Comparison of ENCODE assay signal across 8 mouse cellular contexts in the genomic region with DNA sequence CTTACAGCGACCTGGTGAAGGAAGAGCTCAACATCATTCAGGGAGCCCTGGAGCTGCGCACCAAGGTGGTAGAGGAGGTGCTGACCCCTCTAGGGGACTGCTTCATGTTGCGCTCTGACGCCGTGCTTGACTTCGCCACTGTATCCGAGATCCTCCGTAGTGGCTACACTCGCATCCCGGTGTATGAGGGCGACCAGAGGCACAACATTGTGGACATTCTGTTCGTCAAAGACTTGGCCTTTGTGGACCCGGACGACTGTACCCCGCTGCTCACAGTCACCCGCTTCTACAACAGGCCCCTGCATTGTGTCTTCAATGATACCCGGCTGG. TPM values are rescaled to one million over a fixed set of nuclear protein-coding genes. Genes with fewer than 3 reads are reported as not detected.
A peak's percentile ranks its signal among the peaks of the same experiment; 100 is the strongest.
DNase-seq lines count a peak whose midpoint lies in the region; ATAC-seq and TF ChIP-seq lines count a peak whose summit lies in the region.

No protein-coding gene starts in this region.

- H3K4me2 ChIP-seq in kidney, postnatal 0 days (ENCODE audit: low read length) = peak overlapping the region; percentile 95
- H3K4me2 ChIP-seq in embryonic facial prominence, embryonic 14.5 days (ENCODE audit: low read depth, low read length) = peak overlapping the region; percentile 100
- H3K4me2 ChIP-seq in intestine, embryonic 14.5 days (ENCODE audit: low read length) = peak overlapping the region; percentile 99
- H3K4me2 ChIP-seq in midbrain, postnatal 0 days (ENCODE audit: low read depth, low read length, poor library complexity, severe bottlenecking) = peak overlapping the region; percentile 93

- H3K4me1 ChIP-seq in kidney, postnatal 0 days (replicated peaks; ENCODE audit: insufficient read depth, low read length) = peaks cover 9% of the 10 kb centered on the region; the same call in 1 of the 2 replicates
- peaks cover 3% of the 10 kb centered on the region; the same call in 1 of the 2 replicates for H3K4me1 ChIP-seq in embryonic facial prominence, embryonic 14.5 days (ENCODE audit: control insufficient read depth, insufficient read depth, low read length)
- peaks cover 4% of the 10 kb centered on the region; the same call in 1 of the 2 replicates for H3K4me1 ChIP-seq in intestine, embryonic 14.5 days (replicated peaks; ENCODE audit: control insufficient read depth, insufficient read depth, low read length)
- peaks cover 8% of the 10 kb centered on the region; the same call in 1 of the 2 replicates for H3K4me1 ChIP-seq in midbrain, postnatal 0 days (ENCODE audit: insufficient read depth, low read length)
- H3K4me1 ChIP-seq in heart, adult 2 months (ENCODE audit: control insufficient read depth, insufficient read depth, low read length) = no peaks in the 10 kb centered on the region

- H3K9ac ChIP-seq in kidney, postnatal 0 days (ENCODE audit: low read depth, low read length) = no peak overlapping the region
- peak overlapping the region; percentile 69 for H3K9ac ChIP-seq in embryonic facial prominence, embryonic 14.5 days (ENCODE audit: low read depth, low read length)
- no peak overlapping the region for H3K9ac ChIP-seq in intestine, embryonic 14.5 days (ENCODE audit: low read length)
- peak overlapping the region; percentile 83 for H3K9ac ChIP-seq in midbrain, postnatal 0 days (replicated peaks; ENCODE audit: low read length, poor library complexity, severe bottlenecking)
- H3K9ac ChIP-seq in heart, adult 2 months (ENCODE audit: low read depth, low read length) = no peak overlapping the region

- no peak for ATAC-seq in kidney, postnatal 0 days (replicated peaks; ENCODE audit: low FRiP score, low read depth)
- 0 out of 2 replicates have a peak, but pooled peaks have one; percentile 9 for ATAC-seq in embryonic facial prominence, embryonic 14.5 days (ENCODE audit: low read depth)
- 0 out of 2 replicates have a peak, but pooled peaks have one; percentile 16 for ATAC-seq in intestine, embryonic 14.5 days (replicated peaks; ENCODE audit: low FRiP score, low TSS enrichment, low read depth)
- peak; percentile 1; the same call in 1 of the 2 replicates for ATAC-seq in midbrain, postnatal 0 days (ENCODE audit: low FRiP score)

- no peaks in the 10 kb centered on the region for H3K79me2 ChIP-seq in heart, adult 2 months (replicated peaks; ENCODE audit: control insufficient read depth, insufficient read depth, low read length)

- no peaks in the 10 kb centered on the region for H3K9me3 ChIP-seq in kidney, postnatal 0 days (replicated peaks; ENCODE audit: low read length)
- H3K9me3 ChIP-seq in embryonic facial prominence, embryonic 14.5 days (ENCODE audit: control insufficient read depth, low read length) = no peaks in the 10 kb centered on the region; the same call in 1 of the 2 replicates
- no peaks in the 10 kb centered on the region for H3K9me3 ChIP-seq in intestine, embryonic 14.5 days (ENCODE audit: control insufficient read depth, low read length)
- no peaks in the 10 kb centered on the region for H3K9me3 ChIP-seq in midbrain, postnatal 0 days (ENCODE audit: low read length)

- no peak overlapping the region for H3K27ac ChIP-seq in kidney, postnatal 0 days
- no peak overlapping the region for H3K27ac ChIP-seq in embryonic facial prominence, embryonic 14.5 days (replicated peaks; ENCODE audit: low read depth, low read length)
- H3K27ac ChIP-seq in intestine, embryonic 14.5 days (ENCODE audit: low read depth) = no peak overlapping the region
- peak overlapping the region; percentile 83 for H3K27ac ChIP-seq in midbrain, postnatal 0 days (ENCODE audit: low read depth, low read length)
- no peak overlapping the region for H3K27ac ChIP-seq in heart, adult 2 months

- WGBS in kidney, postnatal 0 days = 8% methylated on average over 17 of the region's 17 CpGs
- 12% methylated on average over 17 of the region's 17 CpGs for WGBS in embryonic facial prominence, embryonic 14.5 days
- WGBS in intestine, embryonic 14.5 days = 14% methylated on average over 17 of the region's 17 CpGs
- WGBS in midbrain, postnatal 0 days = 10% methylated on average over 17 of the region's 17 CpGs
- WGBS in heart, adult 2 months = 16% methylated on average over 17 of the region's 17 CpGs

- peak overlapping the region; percentile 54 for H3K4me3 ChIP-seq in kidney, postnatal 0 days (replicated peaks; ENCODE audit: low read depth, low read length)
- peak overlapping the region; percentile 70 for H3K4me3 ChIP-seq in embryonic facial prominence, embryonic 14.5 days (ENCODE audit: low read depth, low read length)
- H3K4me3 ChIP-seq in intestine, embryonic 14.5 days (ENCODE audit: low read depth, low read length) = peak overlapping the region; percentile 60
- peak overlapping the region; percentile 67 for H3K4me3 ChIP-seq in midbrain, postnatal 0 days (ENCODE audit: low read depth, low read length)
- H3K4me3 ChIP-seq in heart, adult 2 months = no peak overlapping the region

- TF ChIP-seq CTCF in kidney, postnatal 0 days (IDR thresholded peaks at IDR 0.05; ENCODE audit: low read depth) = no peak
- TF ChIP-seq CTCF in midbrain, postnatal 0 days (IDR thresholded peaks at IDR 0.05) = no peak
- TF ChIP-seq CTCF in heart, adult 2 months (IDR thresholded peaks at IDR 0.05) = no peak

- H3K27me3 ChIP-seq in kidney, postnatal 0 days (ENCODE audit: insufficient read depth, low read length) = peaks cover 37% of the 10 kb centered on the region
- H3K27me3 ChIP-seq in embryonic facial prominence, embryonic 14.5 days (replicated peaks; ENCODE audit: control insufficient read depth, insufficient read depth, low read length) = peaks cover 49% of the 10 kb centered on the region
- H3K27me3 ChIP-seq in intestine, embryonic 14.5 days (replicated peaks; ENCODE audit: control insufficient read depth, insufficient read depth, low read length) = peaks cover 53% of the 10 kb centered on the region
- H3K27me3 ChIP-seq in midbrain, postnatal 0 days (ENCODE audit: insufficient read depth, low read length) = no peaks in the 10 kb centered on the region
- peaks cover 16% of the 10 kb centered on the region for H3K27me3 ChIP-seq in heart, adult 2 months (ENCODE audit: control insufficient read depth, insufficient read depth, low read length)

- intact Hi-C loops in heart, adult 2 months (cut with DNase I) = no loop called here

- no peak for TF ChIP-seq EP300 in heart, adult 2 months (IDR thresholded peaks at IDR 0.05; ENCODE audit: insufficient read depth, low read depth, low read length)

- no peak for DNase-seq in kidney, postnatal 0 days (ENCODE audit: low spot score)
- no peak for DNase-seq in kidney, adult 18-20 months
- DNase-seq in embryonic facial prominence, embryonic 14.5 days (ENCODE audit: low spot score) = no peak
- DNase-seq in intestine, embryonic 14.5 days (ENCODE audit: low spot score) = no peak
- peak; percentile 11 for DNase-seq in midbrain, postnatal 0 days (ENCODE audit: low spot score)
- DNase-seq in right cerebral cortex, adult 18-20 months = no peak
- no peak for DNase-seq in left cerebral cortex, adult 11 months (ENCODE audit: low spot score)
- DNase-seq in heart, adult 2 months = no peak

- TF ChIP-seq POLR2A in heart, adult 2 months (IDR thresholded peaks at IDR 0.05; ENCODE audit: insufficient read depth, low read depth, low read length) = no peak

- H3K36me3 ChIP-seq in kidney, postnatal 0 days (ENCODE audit: insufficient read depth, low read length) = no peaks in the 10 kb centered on the region
- H3K36me3 ChIP-seq in embryonic facial prominence, embryonic 14.5 days (ENCODE audit: control insufficient read depth, insufficient read depth, low read length) = no peaks in the 10 kb centered on the region
- no peaks in the 10 kb centered on the region for H3K36me3 ChIP-seq in intestine, embryonic 14.5 days (ENCODE audit: control insufficient read depth, insufficient read depth, low read length)
- H3K36me3 ChIP-seq in midbrain, postnatal 0 days (ENCODE audit: insufficient read depth, low read length) = no peaks in the 10 kb centered on the region
- H3K36me3 ChIP-seq in heart, adult 2 months (ENCODE audit: control insufficient read depth, insufficient read depth, low read length) = no peaks in the 10 kb centered on the region

RNA-seq across cellular contexts. Expression of a gene that starts 1.4 kb away (rescaled TPM):
- polyA plus RNA-seq in kidney, postnatal 0 days (2015; fragmentation: Nextera tagmentation; extraction: Ambion mirVana) = 0.62 and 1.2 TPM in 2 replicates
- polyA plus RNA-seq in embryonic facial prominence, embryonic 14.5 days (2014; fragmentation: Nextera tagmentation; extraction: Ambion mirVana) = 0.96 and 1.4 TPM in 2 replicates
- polyA plus RNA-seq in intestine, embryonic 14.5 days (2014; fragmentation: Nextera tagmentation; extraction: Ambion mirVana) = 0.45 and 0.98 TPM in 2 replicates
- total RNA-seq in midbrain, postnatal 0 days (2014; rRNA removed) = 7.5 and 9.7 TPM in 2 replicates
- polyA plus RNA-seq in midbrain, postnatal 0 days (2015; fragmentation: Nextera tagmentation; extraction: Ambion mirVana) = 2.7 and 3.3 TPM in 2 replicates
- total RNA-seq in heart, adult 2 months (2021) = under 1 TPM; 0.05 TPM
- 0.03 and 0.04 TPM in 2 replicates for polyA plus RNA-seq in heart, adult 2 months (2012; rRNA removed)

RNA-seq across cellular contexts. Expression of a gene that starts 53.5 kb away (rescaled TPM):
- polyA plus RNA-seq in kidney, postnatal 0 days (2015; fragmentation: Nextera tagmentation; extraction: Ambion mirVana) = 0.08 and 0.15 TPM in 2 replicates
- polyA plus RNA-seq in embryonic facial prominence, embryonic 14.5 days (2014; fragmentation: Nextera tagmentation; extraction: Ambion mirVana) = 4.1 and 4.3 TPM in 2 replicates
- 20.3 and 24.2 TPM in 2 replicates for polyA plus RNA-seq in intestine, embryonic 14.5 days (2014; fragmentation: Nextera tagmentation; extraction: Ambion mirVana)
- 0.09 and 0.55 TPM in 2 replicates for total RNA-seq in midbrain, postnatal 0 days (2014; rRNA removed)
- 0.23 and 0.32 TPM in 2 replicates for polyA plus RNA-seq in midbrain, postnatal 0 days (2015; fragmentation: Nextera tagmentation; extraction: Ambion mirVana)
- under 1 TPM in 1 of 2 experiments, not detected in 1; 0.25 TPM for total RNA-seq in heart, adult 2 months (2021)
- 0.03 and 0.14 TPM in 2 replicates for polyA plus RNA-seq in heart, adult 2 months (2012; rRNA removed)

Comparison
In these comparisons a context has a peak if more than half of its experiments do, and no peak if none do; other contexts are left out.
1. H3K9ac ChIP-seq: peak in embryonic facial prominence, embryonic 14.5 days (single experiment) and midbrain, postnatal 0 days (single experiment); none in kidney, postnatal 0 days (single experiment), intestine, embryonic 14.5 days (single experiment) and heart, adult 2 months (single experiment).
2. Peak in every context shown above with its lines, with median percentiles within 50 percentile points of each other: H3K4me2 ChIP-seq.